Mouse (Mus musculus): Measurements from ENCODE around the gene Ifit1bl2.
"Not testable (repeated sequence)": the region's sequence is repeated elsewhere in the genome, so short reads cannot be mapped to it uniquely, and the experiment has no call there.

The Ifit1bl2 gene

DNA sequence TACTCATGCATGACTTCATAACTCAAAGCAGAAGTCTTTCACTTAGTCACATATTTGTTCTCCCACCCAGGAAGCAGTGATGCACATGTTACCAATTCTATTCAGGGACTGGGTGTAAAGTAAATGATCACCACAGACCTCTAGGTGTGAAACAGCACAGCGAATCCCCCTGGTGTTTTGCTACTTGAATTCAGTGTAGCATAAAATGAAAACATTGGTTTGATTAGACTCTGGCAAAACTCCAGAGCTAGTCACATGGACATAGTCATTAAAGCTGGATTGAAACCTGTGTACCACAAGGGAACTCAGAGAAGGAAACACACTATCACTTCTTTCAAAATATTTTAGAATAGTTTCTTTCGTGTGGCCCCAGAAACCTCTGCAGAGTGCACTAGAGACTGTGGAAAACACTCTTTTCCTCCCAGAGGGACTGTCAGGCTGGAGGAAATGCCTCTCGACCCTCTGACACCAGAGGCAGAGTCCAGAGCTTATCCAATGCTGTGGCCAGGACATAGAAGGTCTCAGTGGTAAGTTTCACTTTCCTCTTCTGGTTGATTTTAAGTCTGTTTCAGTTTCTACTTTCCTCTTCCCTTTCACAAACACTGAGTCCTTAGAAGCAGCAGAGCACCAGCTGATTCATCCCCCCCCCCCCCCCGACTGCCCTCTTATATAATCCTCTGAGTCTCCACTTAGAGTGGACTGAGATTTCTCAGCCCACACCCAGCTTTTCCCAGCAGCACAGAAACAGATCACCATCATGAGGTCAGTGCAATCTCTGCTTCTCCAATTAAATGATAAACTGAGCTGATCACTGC lies 33.1 kb downstream of the Ifit1bl2 start, which contains the start of gene Ifit3b:
Gene Ifit3b (plus strand): TSS at position 734 of the 815 bp plus-strand sequence.
- peak; percentile 60 to 74 for DNase-seq

DNA sequence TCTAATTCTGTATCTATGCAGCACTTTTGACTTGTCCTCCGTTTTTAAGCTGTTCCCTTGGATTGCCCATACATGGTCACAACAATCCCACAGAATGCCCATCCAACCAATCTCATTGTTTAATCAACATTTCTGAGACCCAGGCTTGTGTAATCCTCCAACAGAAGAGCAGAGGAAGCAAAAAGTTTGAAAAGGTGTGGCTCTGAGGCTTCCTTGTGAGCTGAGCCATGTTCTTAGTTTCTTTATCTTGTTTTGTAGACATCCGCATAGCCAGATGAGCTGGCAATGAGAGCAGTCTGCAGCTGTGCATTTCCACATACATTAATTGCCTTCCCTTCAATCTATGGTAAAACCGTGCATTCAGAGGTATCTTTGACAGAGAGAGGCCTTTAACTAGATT lies 35.1 kb downstream of the Ifit1bl2 start:
- no peak for DNase-seq

DNA sequence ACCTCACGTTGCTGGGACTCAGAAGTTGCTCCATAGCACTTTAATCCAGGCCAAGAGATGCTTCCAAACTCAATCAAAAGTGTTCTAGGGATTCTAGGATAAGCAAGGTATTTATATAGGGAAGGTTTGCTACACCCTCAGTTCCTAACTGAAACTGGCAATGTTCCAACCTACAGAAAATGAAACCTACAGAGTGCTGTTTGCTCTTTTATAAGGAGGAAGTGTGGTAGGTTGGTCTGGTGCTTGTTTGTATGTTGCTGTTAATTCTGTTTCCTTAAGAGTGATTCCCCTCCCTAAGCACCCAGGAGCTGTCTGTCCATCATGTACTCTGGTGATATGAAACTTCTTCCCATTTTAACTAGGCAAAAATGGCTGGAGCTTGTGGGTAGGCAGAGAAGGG lies 38.7 kb downstream of the Ifit1bl2 start, which contains the start of gene Ifit1bl1:
Gene Ifit1bl1 (minus strand): TSS at position 69 of the 400 bp plus-strand sequence.
- not testable (repeated sequence) for DNase-seq

DNA sequence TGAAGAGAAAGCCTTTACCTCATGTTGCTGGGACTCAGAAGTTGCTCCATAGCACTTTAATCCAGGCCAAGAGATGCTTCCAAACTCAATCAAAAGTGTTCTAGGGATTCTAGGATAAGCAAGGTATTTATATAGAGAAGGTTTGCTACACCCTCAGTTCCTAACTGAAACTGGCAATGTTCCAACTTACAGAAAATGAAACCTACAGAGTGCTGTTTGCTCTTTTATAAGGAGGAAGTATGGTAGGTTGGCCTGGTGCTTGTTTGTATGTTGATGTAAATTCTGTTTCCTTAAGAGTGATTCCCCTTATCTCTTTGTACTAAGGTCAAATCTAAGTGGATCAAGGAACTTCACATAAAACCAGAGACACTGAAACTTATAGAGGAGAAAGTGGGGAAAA lies 41.3 kb downstream of the Ifit1bl2 start:
- DNase-seq = not testable (repeated sequence)

DNA sequence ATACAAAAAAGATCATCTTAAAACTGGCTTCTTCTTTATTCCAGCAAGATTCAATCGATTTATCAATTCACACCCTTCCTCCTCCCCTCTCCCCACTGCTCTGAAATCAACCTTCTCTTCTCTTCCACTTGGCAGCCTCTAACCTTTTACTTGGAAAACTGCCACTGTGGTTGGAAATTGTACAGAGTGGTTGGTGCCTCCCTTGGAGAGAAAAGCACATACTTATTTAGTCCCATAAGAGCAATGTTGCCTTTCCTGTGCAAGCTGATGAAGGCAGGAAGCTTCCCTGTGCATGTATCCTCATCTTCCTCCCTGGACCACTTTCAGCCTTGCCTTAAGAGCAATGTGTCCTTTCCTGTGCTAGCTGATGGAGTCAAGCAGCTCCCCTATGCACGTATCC lies 42.2 kb downstream of the Ifit1bl2 start:
- DNase-seq = peak; percentile 53 to 67

DNA sequence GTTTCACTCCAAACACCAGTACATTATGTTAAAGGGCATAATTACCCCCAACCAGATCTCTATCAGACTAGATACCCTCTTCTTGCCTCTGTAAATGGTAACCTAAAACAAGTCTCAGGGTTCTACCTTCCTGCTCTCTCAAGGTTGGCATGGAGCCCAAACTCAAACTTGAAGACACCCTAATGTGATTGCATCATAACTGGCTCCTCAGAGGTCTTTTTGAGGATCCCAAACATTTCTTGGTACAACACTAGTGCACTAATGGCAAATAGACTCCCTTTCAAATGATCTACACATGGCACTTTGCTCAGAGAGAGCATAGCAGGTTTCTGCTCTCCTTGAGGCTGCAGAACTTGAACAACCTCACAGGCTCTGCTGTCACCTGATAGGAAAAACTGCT lies 43.7 kb downstream of the Ifit1bl2 start:
- no peak for DNase-seq

DNA sequence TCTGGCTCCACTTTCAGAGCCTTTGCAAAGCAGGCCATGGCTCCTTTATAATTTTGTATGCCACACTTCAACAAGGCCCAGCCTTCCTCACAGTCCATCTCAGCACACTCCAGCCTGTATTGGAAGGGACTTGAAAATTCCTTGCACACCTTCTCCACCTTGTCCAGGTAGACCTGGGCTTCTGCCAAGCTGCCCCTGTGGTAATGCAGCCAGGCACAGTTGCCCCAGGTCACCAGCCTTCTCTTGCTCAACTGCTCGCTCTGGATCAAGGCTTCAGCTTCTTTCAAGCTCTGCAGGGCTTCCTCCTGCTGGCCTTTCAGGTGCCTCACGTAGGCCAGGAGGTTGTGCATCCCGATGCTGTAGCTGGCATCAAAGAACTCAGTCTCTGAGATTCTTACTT lies 46.0 kb downstream of the Ifit1bl2 start:
- not testable (repeated sequence) for DNase-seq

DNA sequence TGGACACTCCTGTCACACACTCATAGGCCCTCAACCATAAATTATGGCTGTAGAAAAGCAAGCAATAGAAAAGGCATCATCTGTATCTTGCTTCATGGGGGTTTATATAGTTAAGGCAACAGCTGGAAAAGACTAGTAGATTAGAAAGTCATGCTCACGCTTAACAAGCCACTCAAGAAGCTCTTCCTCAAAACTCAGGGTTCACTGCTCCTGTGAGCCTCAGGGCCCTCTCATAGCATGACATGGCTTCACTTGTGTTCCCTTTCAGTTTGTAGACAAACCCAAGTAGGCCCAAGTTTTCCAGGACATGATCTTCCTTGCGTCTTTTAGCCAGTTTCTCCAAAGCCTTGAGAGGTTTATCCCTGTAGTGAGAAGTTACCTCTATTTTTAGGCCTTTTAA lies 47.1 kb downstream of the Ifit1bl2 start:
- no peak for DNase-seq

DNA sequence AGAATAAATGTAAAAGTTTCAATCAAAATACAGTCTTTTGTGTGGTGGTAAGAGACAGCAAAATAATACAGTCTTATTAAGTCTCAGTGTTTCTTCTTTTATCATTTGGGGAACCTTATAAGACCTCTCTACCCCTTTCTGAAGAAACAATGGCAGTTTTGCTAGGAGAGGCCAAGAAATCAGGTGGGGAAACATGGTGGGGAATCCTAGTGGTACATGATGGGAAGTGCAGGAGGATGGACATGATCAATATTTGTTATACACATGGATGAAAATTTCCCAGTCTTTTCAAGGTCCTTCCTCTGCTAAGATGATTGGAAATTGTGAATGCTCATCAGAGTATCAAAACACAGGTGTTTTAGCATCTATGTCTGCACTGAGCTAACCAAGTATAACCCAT lies 51.6 kb downstream of the Ifit1bl2 start:
- DNase-seq = no peak

DNA sequence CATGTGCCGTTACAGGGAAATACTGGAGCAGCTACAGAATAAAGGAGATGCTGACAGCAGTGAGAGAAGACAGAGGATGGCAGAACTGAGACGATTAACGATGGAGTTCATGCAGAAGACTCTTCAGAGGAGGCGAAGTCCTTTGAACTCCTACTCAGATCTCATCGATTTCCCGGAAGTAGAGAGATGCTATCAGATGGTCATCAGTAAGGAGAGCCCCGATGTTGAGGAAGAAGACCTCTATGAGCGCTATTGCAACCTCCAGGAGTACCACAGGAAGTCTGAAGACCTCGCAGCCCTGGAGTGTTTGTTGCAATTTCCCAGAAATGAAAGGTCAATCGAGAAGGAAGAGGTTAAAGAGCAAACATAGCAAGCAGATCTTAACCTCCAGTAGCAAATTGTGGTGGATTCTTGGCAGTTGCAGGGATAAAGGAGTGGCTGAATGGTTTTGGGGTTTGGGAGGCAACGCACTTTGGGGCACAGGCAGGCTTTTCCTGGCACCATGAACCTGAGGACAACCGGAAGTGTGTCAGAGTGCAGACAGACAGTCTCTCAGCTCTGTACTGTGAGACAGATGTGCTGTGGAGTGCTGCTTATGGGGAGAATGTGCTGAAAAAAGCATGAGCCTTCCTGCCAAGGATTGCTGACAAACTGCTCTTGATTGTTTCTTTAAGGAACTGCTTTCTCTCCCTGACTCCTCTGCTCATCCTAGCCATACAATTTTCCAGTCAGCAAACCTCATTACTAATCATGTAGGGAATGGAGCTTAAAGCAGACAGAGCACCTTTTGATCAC lies 52.4 kb downstream of the Ifit1bl2 start:
- not testable (repeated sequence) for DNase-seq

DNA sequence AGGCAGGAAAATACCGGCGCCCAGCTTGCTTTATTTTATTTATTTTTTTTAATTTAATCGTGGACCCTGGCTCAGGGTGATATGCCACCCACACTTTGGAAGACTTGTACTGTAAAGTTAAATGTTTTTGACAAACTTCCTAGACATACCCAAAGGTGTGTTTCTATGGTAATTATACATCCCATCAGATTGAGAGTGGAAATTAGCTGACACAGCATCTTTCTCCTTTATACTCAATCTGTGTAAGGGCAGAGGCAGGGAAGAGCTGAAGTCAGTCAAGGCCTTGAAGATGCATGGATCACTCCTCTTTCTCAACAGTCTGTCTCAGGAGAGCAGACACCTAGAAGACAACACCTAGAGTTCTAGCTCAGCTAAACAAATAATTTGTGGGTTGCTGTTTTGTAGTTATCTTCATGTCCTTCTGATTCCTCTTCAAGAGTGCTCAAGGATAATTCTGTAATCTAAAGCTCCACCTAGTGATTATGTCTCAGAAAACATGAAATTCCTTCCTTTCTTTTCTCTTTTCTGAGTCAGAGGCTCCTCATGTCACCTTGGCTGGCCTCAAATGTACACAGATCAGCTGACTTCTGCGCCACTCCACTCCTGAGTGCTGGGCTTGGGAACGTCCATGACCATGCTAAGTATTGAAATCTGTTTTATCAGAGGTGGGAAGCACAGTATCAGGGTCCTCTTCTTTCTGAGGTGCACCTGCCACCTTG lies 54.6 kb downstream of the Ifit1bl2 start:
- DNase-seq = not testable (repeated sequence)

DNA sequence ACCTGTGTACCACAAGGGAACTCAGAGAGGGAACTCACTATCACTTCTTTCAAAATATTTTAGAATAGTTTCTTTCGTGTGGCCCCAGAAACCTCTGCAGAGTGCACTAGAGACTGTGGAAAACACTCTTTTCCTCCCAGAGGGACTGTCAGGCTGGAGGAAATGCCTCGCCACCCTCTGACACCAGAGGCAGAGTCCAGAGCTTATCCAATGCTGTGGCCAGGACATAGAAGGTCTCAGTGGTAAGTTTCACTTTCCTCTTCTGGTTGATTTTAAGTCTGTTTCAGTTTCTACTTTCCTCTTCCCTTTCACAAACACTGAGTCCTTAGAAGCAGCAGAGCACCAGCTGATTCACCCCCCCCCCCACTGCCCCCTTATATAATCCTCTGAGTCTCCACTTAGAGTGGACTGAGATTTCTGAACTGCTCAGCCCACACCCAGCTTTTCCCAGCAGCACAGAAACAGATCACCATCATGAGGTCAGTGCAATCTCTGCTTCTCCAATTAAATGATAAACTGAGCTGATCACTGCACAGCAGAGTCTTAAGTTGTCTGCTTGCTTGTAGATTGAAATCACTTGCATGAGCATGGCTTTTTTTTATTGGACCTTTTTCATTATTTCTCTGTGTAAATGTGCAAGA lies 57.3 kb downstream of the Ifit1bl2 start, which contains the start of gene Ifit3:
Gene Ifit3 (plus strand): TSS at position 406 of the 641 bp plus-strand sequence.
- peak in 1 of 2 experiments; percentile 46 for DNase-seq

DNA sequence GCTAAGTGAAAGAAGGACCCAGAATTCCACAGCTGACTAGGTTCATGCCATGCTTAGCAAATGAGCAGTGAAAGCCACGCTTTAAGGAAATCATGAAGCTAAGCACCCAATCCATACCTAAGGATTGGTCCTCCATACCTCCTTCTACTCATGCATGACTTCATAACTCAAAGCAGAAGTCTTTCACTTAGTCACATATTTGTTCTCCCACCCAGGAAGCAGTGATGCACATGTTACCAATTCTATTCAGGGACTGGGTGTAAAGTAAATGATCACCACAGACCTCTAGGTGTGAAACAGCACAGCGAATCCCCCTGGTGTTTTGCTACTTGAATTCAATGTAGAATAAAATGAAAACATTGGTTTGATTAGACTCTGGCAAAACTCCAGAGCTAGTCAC lies 57.8 kb downstream of the Ifit1bl2 start:
- not testable (repeated sequence) for DNase-seq

DNA sequence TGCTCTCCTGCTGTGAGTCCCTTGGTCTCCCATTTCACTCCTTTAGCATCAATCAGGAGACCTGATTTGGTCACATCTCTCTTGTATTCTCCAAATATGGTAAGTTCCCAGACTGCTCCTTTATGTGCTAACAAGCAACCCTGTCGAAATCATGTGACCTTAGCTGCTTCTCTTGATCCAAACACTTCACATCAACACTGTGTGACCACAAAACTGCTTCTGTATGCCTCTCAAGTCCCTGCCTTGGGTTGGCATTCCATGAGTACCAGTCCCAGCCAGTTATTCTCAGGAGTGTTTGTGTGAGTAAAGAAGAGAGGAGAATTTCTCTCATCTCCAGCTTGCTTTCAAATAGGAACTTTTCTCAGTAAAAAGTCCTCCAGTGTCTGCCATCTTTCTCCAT lies 63.4 kb downstream of the Ifit1bl2 start:
- DNase-seq = no peak

DNA sequence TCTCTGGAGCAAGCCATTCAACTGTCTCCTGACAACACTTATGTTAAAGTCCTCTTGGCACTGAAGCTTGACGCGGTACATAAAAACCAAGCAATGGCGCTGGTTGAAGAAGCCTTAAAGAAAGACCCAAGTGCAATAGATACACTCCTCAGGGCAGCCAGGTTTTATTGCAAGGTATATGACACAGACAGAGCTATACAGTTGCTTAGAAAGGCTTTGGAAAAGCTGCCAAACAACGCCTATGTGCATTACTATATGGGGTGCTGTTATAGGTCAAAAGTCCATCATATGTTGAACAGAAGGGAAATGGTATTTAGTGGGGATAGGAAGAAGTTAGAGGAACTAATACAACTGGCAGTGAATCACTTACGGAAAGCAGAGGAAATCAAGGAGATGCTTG lies 66.9 kb downstream of the Ifit1bl2 start:
- no peak for DNase-seq

DNA sequence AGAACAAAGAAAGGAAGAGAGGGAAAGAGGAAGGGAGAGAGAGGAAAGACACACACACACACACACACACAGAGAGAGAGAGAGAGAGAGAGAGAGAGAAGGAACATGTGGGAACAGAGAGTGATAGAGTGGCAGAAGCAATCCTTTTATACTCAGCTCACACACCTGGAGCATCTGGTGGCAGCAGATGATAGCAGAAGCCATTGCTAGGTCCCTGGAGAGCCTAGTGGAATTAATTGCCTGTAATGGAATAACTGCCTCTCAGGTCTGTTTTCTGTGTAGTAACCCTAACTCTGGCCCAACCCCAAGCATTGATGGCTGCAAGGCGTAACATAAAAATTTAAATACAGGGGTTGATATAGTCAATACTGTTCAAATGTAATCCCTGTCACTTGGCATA lies 69.5 kb downstream of the Ifit1bl2 start:
- no peak for DNase-seq

DNA sequence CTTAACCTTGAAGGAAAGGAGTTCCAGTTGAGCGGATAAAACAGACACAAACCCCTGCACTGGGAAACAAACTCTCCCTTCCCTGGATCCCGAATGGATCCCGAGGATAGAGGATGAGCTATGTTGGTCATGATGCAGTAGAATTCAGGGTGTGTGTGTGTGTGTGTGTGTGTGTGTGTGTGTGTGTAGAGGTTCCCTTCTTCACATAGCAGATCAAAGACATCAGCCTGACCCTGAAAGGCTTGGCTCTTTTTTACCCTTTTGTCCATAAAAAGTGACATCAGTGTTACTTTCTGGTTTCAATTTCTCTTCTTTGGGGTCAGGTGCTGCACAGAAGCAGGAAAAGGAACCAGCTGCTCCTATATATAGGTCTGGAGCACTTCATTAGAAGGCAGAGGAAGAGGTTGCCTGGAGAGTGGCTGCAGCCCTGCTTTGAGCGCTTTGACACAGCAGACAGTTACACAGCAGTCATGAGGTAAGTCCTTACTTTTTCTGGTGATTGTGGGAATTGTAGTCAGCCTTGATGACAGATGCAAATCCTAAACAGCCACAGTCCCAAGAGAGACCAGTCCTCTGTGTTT lies 70.6 kb downstream of the Ifit1bl2 start:
- DNase-seq = peak in 1 of 2 experiments; percentile 29

DNA sequence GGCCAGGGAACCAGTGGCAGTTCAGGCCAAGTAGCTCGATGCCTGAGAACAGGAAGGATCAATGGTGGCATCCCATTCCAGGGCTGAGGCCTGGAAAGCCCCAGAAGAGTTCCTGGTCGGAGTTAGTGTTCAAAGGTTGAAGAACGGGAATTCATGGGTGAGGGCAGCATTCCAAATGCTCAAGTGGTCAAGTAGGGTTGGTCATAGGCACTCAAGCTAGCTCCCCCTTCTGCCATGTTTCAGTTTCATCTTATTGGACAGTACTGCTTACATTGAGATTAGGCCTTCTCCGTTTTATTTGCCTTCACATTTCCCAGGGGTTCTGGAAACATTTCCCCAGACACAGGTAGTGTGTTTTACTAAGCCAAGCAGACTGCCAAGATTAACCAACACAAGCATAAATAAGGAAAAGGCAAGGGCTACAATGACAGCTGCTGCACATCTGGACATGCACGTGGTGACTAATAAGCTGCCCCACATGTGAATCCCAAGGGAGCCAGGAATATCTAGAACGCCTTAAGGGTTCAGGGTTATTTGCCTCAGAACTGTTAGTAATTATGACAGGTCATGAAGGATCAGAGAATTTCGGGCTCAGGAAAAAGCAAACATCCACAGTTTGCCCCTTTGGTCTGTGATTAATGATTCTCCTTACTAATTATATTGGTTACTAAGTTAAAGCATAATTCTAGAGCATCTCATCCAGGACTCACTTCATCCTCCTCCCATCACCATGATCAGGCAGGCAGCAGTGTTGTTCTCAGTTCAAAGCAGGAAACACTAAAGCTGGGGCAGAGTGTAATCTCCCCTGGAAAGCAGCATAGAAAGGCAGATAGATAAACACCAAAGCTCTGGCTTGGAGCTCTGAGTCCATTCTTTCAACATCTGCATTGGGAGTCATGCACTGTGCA lies 71.3 kb downstream of the Ifit1bl2 start:
- peak; percentile 37 to 66 for DNase-seq

Data from kidney, adult 8-10 months (tissue).